Mouse (Mus musculus): ENCODE measurements around the gene Rab5a. TPM values are rescaled to one million over a fixed set of nuclear protein-coding genes. Genes with fewer than 3 reads are reported as not detected.

Gene Rab5a
- polyA plus RNA-seq, 1 experiment from 2014 or later: 110 TPM

Other genes starting within 250 kb of the Rab5a start
- 0.94 and 0.97 TPM in 2 replicates for gene Efhb, start 15.9 kb upstream of the Rab5a start, polyA plus RNA-seq (2014; fragmentation: Nextera tagmentation; extraction: Ambion mirVana)
- 0.49 and 0.66 TPM in 2 replicates for gene Pp2d1, start 60.2 kb downstream of the Rab5a start, polyA plus RNA-seq (2014; fragmentation: Nextera tagmentation; extraction: Ambion mirVana)
- 9.2 and 9.4 TPM in 2 replicates for gene Kat2b, start 87.6 kb downstream of the Rab5a start, polyA plus RNA-seq (2014; fragmentation: Nextera tagmentation; extraction: Ambion mirVana)
- 7.3 and 9.2 TPM in 2 replicates for gene Sgo1, start 210.1 kb downstream of the Rab5a start, polyA plus RNA-seq (2014; fragmentation: Nextera tagmentation; extraction: Ambion mirVana)

Data from midbrain, embryonic 14.5 days (tissue).